Mouse (Mus musculus) midbrain, embryonic 14.5 days (tissue): Measurements from ENCODE around the gene Cd27. TPM values are rescaled to one million over a fixed set of nuclear protein-coding genes. Genes with fewer than 3 reads are reported as not detected.

ENCODE experiments used
- microRNA-seq: library from miRNA; unstranded; fragments of <30 nt; microRNA quantifications from one replicate; pipeline ENCODE4, GENCODE M21; 2016
- polyA plus RNA-seq: library from polyadenylated mRNA; unstranded; fragments of >200 nt; fragmentation: Nextera tagmentation; extraction: Ambion mirVana; gene quantifications from 2 replicates; pipeline ENCODE4 v1.2.1, GENCODE M21; 2014

The Cd27 gene
- polyA plus RNA-seq, 1 experiment from 2014 or later, result 1.9 TPM

Small RNAs within 50 kb of the gene (microRNA-seq; reads per million reads assigned to microRNA genes)
- gene Mir3098 (0.59 reads per million), gene Mir8113 (not detected)

Other genes starting within 250 kb of the Cd27 start
- gene Pianp, start 240.3 kb downstream of the Cd27 start, polyA plus RNA-seq, result 43.2 and 57.1 TPM in 2 replicates
- gene Zfp384, start 227.9 kb downstream of the Cd27 start, polyA plus RNA-seq, result 13.7 and 16.2 TPM in 2 replicates
- 132 and 144 TPM in 2 replicates for gene Ing4, start 197.2 kb downstream of the Cd27 start, polyA plus RNA-seq
- 16.3 and 16.7 TPM in 2 replicates for gene Acrbp, start 187.3 kb downstream of the Cd27 start, polyA plus RNA-seq
- 0.45 and 0.77 TPM in 2 replicates for gene Lpar5, start 169.1 kb downstream of the Cd27 start, polyA plus RNA-seq
- 70.7 and 90.6 TPM in 2 replicates for gene Chd4, start 141.0 kb downstream of the Cd27 start, polyA plus RNA-seq
- gene Nop2, start 105.1 kb downstream of the Cd27 start, polyA plus RNA-seq, result 42.7 and 46.3 TPM in 2 replicates
- 15.8 and 18.2 TPM in 2 replicates for gene Iffo1, start 91.8 kb downstream of the Cd27 start, polyA plus RNA-seq
- 1,501 and 1,547 TPM in 2 replicates for gene Gapdh, start 70.5 kb downstream of the Cd27 start, polyA plus RNA-seq
- gene Ncapd2, start 45.3 kb downstream of the Cd27 start, polyA plus RNA-seq, result 40.6 and 50.3 TPM in 2 replicates
- 128 and 141 TPM in 2 replicates for gene Mrpl51, start 45.2 kb downstream of the Cd27 start, polyA plus RNA-seq
- 5.5 and 10.6 TPM in 2 replicates for gene Vamp1, start 21.5 kb downstream of the Cd27 start, polyA plus RNA-seq
- 3.0 and 3.3 TPM in 2 replicates for gene Tapbpl, start 5.2 kb downstream of the Cd27 start, polyA plus RNA-seq
- gene Tuba3a, start 49.0 kb upstream of the Cd27 start, polyA plus RNA-seq, result not detected in 2 replicates
- gene Ltbr, start 76.9 kb upstream of the Cd27 start, polyA plus RNA-seq, result 10.2 and 13.9 TPM in 2 replicates
- 0.51 and 0.76 TPM in 2 replicates for gene Scnn1a, start 83.6 kb upstream of the Cd27 start, polyA plus RNA-seq
- gene Tnfrsf1a, start 112.4 kb upstream of the Cd27 start, polyA plus RNA-seq, result 6.8 and 13.4 TPM in 2 replicates
- gene Plekhg6, start 143.8 kb upstream of the Cd27 start, polyA plus RNA-seq, result 0.08 TPM in 1 of 2 replicates, not detected in the other